Mouse (Mus musculus) myocyte (in vitro differentiated cells): ENCODE measurements at regions not wholly inside any gene's neighbourhood (a gene's known extent, or its start where the extent isn't known, plus 50 kb on each side); places are given as distances from the start of the nearest gene placed in this dataset.

ENCODE experiments used
- MAX ChIP-seq: IDR thresholded peaks from one replicate; pipeline ENCODE4 v1.6.1; 2011; ENCODE audit warnings: low read depth, mild to moderate bottlenecking, control low read depth
- MYOD1 ChIP-seq, 3 experiments: IDR thresholded peaks; one replicate each; pipeline ENCODE4 v1.6.1; 2011; ENCODE audit warnings: control low read depth in 2 of 3, low read depth in 2 of 3, mild to moderate bottlenecking in 2 of 3, moderate library complexity in 1 of 3; ENCODE audit not compliant: insufficient read length in 2 of 3, control insufficient read depth in 1 of 3
- POLR2A ChIP-seq: IDR thresholded peaks from one replicate; pipeline ENCODE4 v1.6.1; 2011; ENCODE audit warnings: low read depth, mild to moderate bottlenecking, control low read depth, moderate library complexity; ENCODE audit not compliant: insufficient read length

- TF ChIP-seq POLR2A (no peak), MYOD1 (IDR thresholded peaks at IDR 0.05; ENCODE audit: control insufficient read depth in 1 of 3, insufficient read length in 2 of 3, low read depth in 2 of 3) (no peak), MAX (no peak)
Measured at GRCm38 (mm10) chr6:147187710-147188109, 76.3 kb downstream of the Pthlh start.
